Mouse (Mus musculus) CH12.LX (cell line): ENCODE measurements around the gene Samd4. TPM values are rescaled to one million over a fixed set of nuclear protein-coding genes. Genes with fewer than 3 reads are reported as not detected.

Experiments
- DNase-seq: peaks from one replicate; pipeline ENCODE4 v3.0.0-alpha.2; 2013; ENCODE audit errors: extremely low read depth
- H3K27ac ChIP-seq: 2 replicates; pipeline ENCODE4 v1.5.1; 2012; ENCODE audit warnings: low read depth, mild to moderate bottlenecking, control low read depth, moderate library complexity; ENCODE audit not compliant: insufficient read depth
- H3K27me3 ChIP-seq: replicated peaks from 2 replicates; pipeline ENCODE3; 2012; ENCODE audit warnings: inconsistent platforms
- H3K36me3 ChIP-seq, 2 experiments: replicated peaks in 1 of 2; 2 replicates each; pipeline versions ENCODE3 to v1.6.1; 2012; ENCODE audit warnings: inconsistent platforms in 1 of 2, low read length in 1 of 2, mild to moderate bottlenecking in 1 of 2, mixed read lengths in 1 of 2, moderate library complexity in 1 of 2; ENCODE audit not compliant: control insufficient read depth in 1 of 2, insufficient read depth in 1 of 2
- H3K4me1 ChIP-seq, 2 experiments: 2 replicates each; pipeline ENCODE4 v1.6.1; 2012; ENCODE audit warnings: inconsistent platforms in 1 of 2, moderate library complexity in 1 of 2; ENCODE audit not compliant: insufficient read depth in 2 of 2, control insufficient read depth in 1 of 2
- H3K4me2 ChIP-seq: 2 replicates; pipeline ENCODE4 v1.6.1; 2012; ENCODE audit warnings: low read depth, mild to moderate bottlenecking, control low read depth; ENCODE audit not compliant: poor library complexity, insufficient read depth, severe bottlenecking
- H3K4me3 ChIP-seq, 3 experiments: fragments of 150-350 bp in 1 of 3; sonication (generic) in 1 of 3; replicated peaks in 1 of 3; 2 replicates each; pipeline versions ENCODE3 to v1.5.1; 2011 to 2012; ENCODE audit warnings: low read depth in 2 of 3, low read length in 2 of 3, mild to moderate bottlenecking in 2 of 3, moderate library complexity in 2 of 3, control low read depth in 1 of 3, improper control_type of control experiment in 1 of 3, inconsistent platforms in 1 of 3, mixed read lengths in 1 of 3; ENCODE audit not compliant: poor library complexity in 1 of 3
- H3K79me2 ChIP-seq: replicated peaks from 2 replicates; pipeline ENCODE4 v1.6.1; 2012; ENCODE audit warnings: mild to moderate bottlenecking, moderate library complexity; ENCODE audit not compliant: control insufficient read depth, poor library complexity, insufficient read depth, severe bottlenecking; ENCODE audit errors: extremely low read depth
- H3K9ac ChIP-seq: 2 replicates; pipeline ENCODE4 v1.6.1; 2012; ENCODE audit warnings: low read depth, mild to moderate bottlenecking, control low read depth, moderate library complexity; ENCODE audit not compliant: insufficient read depth
- H3K9me3 ChIP-seq: replicated peaks from 2 replicates; pipeline ENCODE3; 2012; ENCODE audit warnings: low read length, inconsistent platforms, mixed read lengths
- BHLHE40 ChIP-seq: IDR thresholded peaks from 2 replicates; pipeline ENCODE4 v1.6.1; 2011; ENCODE audit warnings: mild to moderate bottlenecking, low read depth, low read length, improper control_type of control experiment
- CHD2 ChIP-seq: IDR thresholded peaks from 2 replicates; pipeline ENCODE4 v1.6.1; 2011; ENCODE audit warnings: low read length, improper control_type of control experiment
- CTCF ChIP-seq, 2 experiments: IDR thresholded peaks in 1 of 2; conservative IDR thresholded peaks in 1 of 2; 2 replicates each; pipeline ENCODE4 v1.5.1; 2011 to 2012; ENCODE audit warnings: low read depth in 2 of 2, low read length in 2 of 2, improper control_type of control experiment in 1 of 2, inconsistent platforms in 1 of 2, mild to moderate bottlenecking in 1 of 2, moderate library complexity in 1 of 2
- E2F4 ChIP-seq: IDR thresholded peaks from 2 replicates; pipeline ENCODE4 v1.6.1; 2011; ENCODE audit warnings: low read depth, low read length, improper control_type of control experiment; ENCODE audit not compliant: insufficient replicate concordance
- ELF1 ChIP-seq: IDR thresholded peaks from 2 replicates; pipeline ENCODE4 v1.6.1; 2014; ENCODE audit warnings: low read depth, mild to moderate bottlenecking, inconsistent platforms, low read length, improper control_type of control experiment
- ETS1 ChIP-seq: conservative IDR thresholded peaks from 2 replicates; pipeline ENCODE4 v1.6.1; 2012; ENCODE audit warnings: low read depth, mild to moderate bottlenecking, inconsistent platforms, low read length, improper control_type of control experiment, moderate library complexity
- JUN ChIP-seq: IDR thresholded peaks from 2 replicates; pipeline ENCODE4 v1.6.1; 2011; ENCODE audit warnings: low read depth, mild to moderate bottlenecking, low read length, improper control_type of control experiment, moderate library complexity; ENCODE audit not compliant: insufficient read depth
- JUND ChIP-seq: conservative IDR thresholded peaks from 2 replicates; pipeline ENCODE4 v1.6.1; 2011; ENCODE audit warnings: low read depth, low read length, improper control_type of control experiment
- KAT2A ChIP-seq: IDR thresholded peaks from 2 replicates; pipeline ENCODE4 v1.6.1; 2012; ENCODE audit warnings: low read length, improper control_type of control experiment, inconsistent platforms; ENCODE audit not compliant: insufficient replicate concordance
- MAX ChIP-seq: IDR thresholded peaks from 2 replicates; pipeline ENCODE4 v1.6.1; 2011; ENCODE audit warnings: low read length, improper control_type of control experiment
- MEF2A ChIP-seq: IDR thresholded peaks from 2 replicates; pipeline ENCODE4 v1.6.1; 2014; ENCODE audit warnings: low read depth, mild to moderate bottlenecking, inconsistent platforms, low read length, improper control_type of control experiment, borderline replicate concordance
- MXI1 ChIP-seq: IDR thresholded peaks from 2 replicates; pipeline ENCODE4 v1.6.1; 2011; ENCODE audit warnings: mild to moderate bottlenecking, low read depth, low read length, improper control_type of control experiment
- PAX5 ChIP-seq: IDR thresholded peaks from 2 replicates; pipeline ENCODE4 v1.6.1; 2012; ENCODE audit warnings: low read length, inconsistent platforms, mixed read lengths
- POLR2A ChIP-seq: IDR thresholded peaks from 2 replicates; pipeline ENCODE4 v1.6.1; 2011; ENCODE audit warnings: low read depth, mild to moderate bottlenecking, improper control_type of control experiment, low read length
- POLR2AphosphoS2 ChIP-seq: IDR thresholded peaks from 2 replicates; pipeline ENCODE4 v1.6.1; 2011; ENCODE audit warnings: low read depth, low read length, improper control_type of control experiment
- RAD21 ChIP-seq: IDR thresholded peaks from 2 replicates; pipeline ENCODE4 v1.6.1; 2011; ENCODE audit warnings: low read depth, mild to moderate bottlenecking, low read length, improper control_type of control experiment, moderate library complexity
- RCOR1 ChIP-seq: conservative IDR thresholded peaks from 2 replicates; pipeline ENCODE4 v1.6.1; 2012; ENCODE audit warnings: low read depth, mild to moderate bottlenecking, inconsistent platforms, low read length, improper control_type of control experiment
- TBP ChIP-seq: conservative IDR thresholded peaks from 2 replicates; pipeline ENCODE4 v1.6.1; 2011; ENCODE audit warnings: low read depth, low read length, improper control_type of control experiment
- TCF12 ChIP-seq: IDR thresholded peaks from 2 replicates; pipeline ENCODE4 v1.6.1; 2014; ENCODE audit warnings: low read depth, mild to moderate bottlenecking, inconsistent platforms, low read length, improper control_type of control experiment
- UBTF ChIP-seq: IDR thresholded peaks from 2 replicates; pipeline ENCODE4 v1.6.1; 2012; ENCODE audit warnings: low read depth, mild to moderate bottlenecking, inconsistent platforms, low read length, improper control_type of control experiment, moderate library complexity
- USF1 ChIP-seq: IDR thresholded peaks from 2 replicates; pipeline ENCODE4 v1.6.1; 2014; ENCODE audit warnings: low read depth, mild to moderate bottlenecking, inconsistent platforms, low read length, improper control_type of control experiment
- ZKSCAN1 ChIP-seq: IDR thresholded peaks from 2 replicates; pipeline ENCODE4 v1.6.1; 2012; ENCODE audit warnings: low read depth, inconsistent platforms, low read length, improper control_type of control experiment, borderline replicate concordance
- dilution Hi-C: fragments of 300-500 bp; cut with MboI; formaldehyde crosslinking; loops from 2 replicates; pipeline ENCODE4 v1.14.3; 2020; ENCODE audit warnings: low sequenced_read_pairs; ENCODE audit not compliant: extremely low pct_unique_long_range_greater_than_20kb, extremely low pct_ligation_motif_present
- in situ Hi-C: fragments of 300-500 bp; cut with MboI; formaldehyde crosslinking; loops from 3 replicates; pipeline ENCODE4 v1.14.3; 2019; ENCODE audit warnings: low sequenced_read_pairs, low pct_ligation_motif_present, low pct_unique_long_range_greater_than_20kb, mixed read lengths
- polyA plus RNA-seq: library from polyadenylated mRNA; unstranded; fragments of >175 nt; gene quantifications from 2 replicates; pipeline ENCODE4 v1.2.1, GENCODE M21; 2012; ENCODE audit warnings: low read depth; ENCODE audit not compliant: insufficient read length
- total RNA-seq, 2 experiments: library from RNA; depleted of rRNA; stranded (reverse); fragments of 300-350 nt in 1 of 2; fragments of >200 nt in 1 of 2; gene quantifications; 2 replicates each; pipeline ENCODE4 v1.2.3; 2012 to 2014

Samd4 gene
- total and polyA plus RNA-seq, 3 experiments: 0.64 to 4.6 (median 1.5) TPM

DNA sequence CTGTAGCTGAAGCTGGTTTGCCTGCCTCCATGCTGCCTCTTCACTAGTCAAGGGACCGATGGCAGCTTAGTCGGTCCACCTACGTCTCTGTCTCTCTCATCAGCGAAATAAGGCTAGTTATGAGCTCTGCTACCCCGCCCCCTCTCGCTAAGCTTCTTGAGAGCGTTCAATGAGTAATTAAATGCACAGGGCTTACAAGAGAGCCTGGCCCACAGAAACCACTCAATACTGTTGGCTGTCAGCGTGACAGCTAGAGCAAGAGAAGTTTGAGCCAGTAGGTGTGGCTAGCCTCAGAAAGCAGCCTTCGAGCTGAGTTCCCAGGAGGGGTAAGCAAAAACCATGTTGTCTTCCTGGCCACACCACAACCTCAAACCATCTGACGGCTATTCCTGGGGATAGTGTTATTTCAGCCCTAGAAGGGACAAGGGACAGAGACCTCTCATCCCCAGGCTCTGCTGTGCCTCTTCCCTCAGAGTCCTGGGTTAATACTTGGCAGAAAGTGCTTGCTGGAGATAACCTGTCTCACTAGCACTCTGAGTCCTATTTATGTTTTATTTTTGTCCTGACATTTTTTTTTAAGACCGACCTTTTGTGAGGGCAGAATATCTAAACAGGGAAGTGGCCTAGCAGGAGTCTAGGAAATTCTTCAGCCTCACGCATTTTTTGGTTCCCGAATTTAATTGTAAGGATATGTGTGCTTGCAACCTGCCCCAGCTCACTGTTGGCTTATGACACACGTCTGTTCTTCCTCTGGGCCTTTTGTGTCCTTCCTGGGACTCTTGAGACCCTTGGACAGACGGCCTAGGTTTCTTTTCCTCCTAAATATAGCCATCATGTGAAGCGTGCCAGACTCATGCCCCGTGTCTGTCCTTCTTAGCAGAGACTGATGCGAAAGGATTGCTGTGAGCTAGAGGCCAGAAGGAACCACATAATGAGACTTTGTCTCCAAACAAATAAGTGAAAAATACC lies 128.8 kb downstream of the Samd4 start:
- dilution Hi-C loops (no loop called here), in situ Hi-C loops (no loop called here)
- Histone ChIP-seq H3K9ac (no peak overlapping the region), H3K9me3 (no peaks in the 10 kb centered on the region), H3K4me2 (no peak overlapping the region), H3K4me3 (no peak overlapping the region), H3K36me3 (no peaks in the 10 kb centered on the region), H3K79me2 (no peaks in the 10 kb centered on the region), H3K27me3 (no peaks in the 10 kb centered on the region), H3K4me1 (peaks cover 0 to 18% of the 10 kb centered on the region in 2 experiments; a peak in 2 of 4 replicates), H3K27ac (no peak overlapping the region)
- no peak for TF ChIP-seq ZKSCAN1
- no peak for TF ChIP-seq CTCF (conservative IDR thresholded peaks at IDR 0.05 in 1 of 2, IDR thresholded peaks at IDR 0.05 in 1 of 2; ENCODE audit: low read depth in 2 of 2, low read length in 2 of 2)
- TF ChIP-seq CHD2: no peak
- TF ChIP-seq ELF1: no peak
- TF ChIP-seq USF1: no peak
- TF ChIP-seq UBTF: no peak
- no peak for TF ChIP-seq JUN
- no peak for TF ChIP-seq TCF12
- no peak for TF ChIP-seq BHLHE40
- no peak for TF ChIP-seq KAT2A
- TF ChIP-seq E2F4: no peak
- TF ChIP-seq MXI1: no peak
- no peak for TF ChIP-seq RCOR1
- no peak for TF ChIP-seq JUND
- no peak for TF ChIP-seq PAX5
- no peak for TF ChIP-seq RAD21
- no peak for TF ChIP-seq POLR2AphosphoS2
- no peak for TF ChIP-seq MAX
- no peak for TF ChIP-seq ETS1
- TF ChIP-seq TBP: no peak
- no peak for DNase-seq

DNA sequence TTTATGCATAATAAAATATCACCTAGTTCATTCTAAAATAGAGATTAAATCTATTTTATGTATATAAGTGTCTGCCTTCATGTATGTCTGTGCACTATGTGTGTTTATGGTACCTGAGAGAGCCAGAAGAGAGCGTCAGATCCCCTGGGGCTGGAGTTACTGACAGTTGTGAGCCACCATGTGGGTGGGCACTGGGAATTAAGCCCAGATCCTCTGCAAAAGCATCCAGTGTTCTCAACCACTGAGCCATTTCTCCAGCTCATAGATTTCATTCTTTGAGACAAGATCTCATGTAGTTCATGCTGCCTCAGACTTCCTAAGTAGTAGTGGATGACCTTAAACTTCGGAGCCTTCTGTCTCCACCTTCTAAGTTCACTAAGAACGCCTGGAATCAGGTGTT lies 133.0 kb downstream of the Samd4 start:
- no peak overlapping the region for H3K4me3 ChIP-seq
- dilution Hi-C loops: no loop called here
- no peaks in the 10 kb centered on the region for H3K79me2 ChIP-seq
- H3K36me3 ChIP-seq: no peaks in the 10 kb centered on the region
- H3K9me3 ChIP-seq: no peaks in the 10 kb centered on the region
- DNase-seq: no peak
- no peaks in the 10 kb centered on the region for H3K27me3 ChIP-seq
- H3K4me2 ChIP-seq: no peak overlapping the region
- TF ChIP-seq TBP: no peak
- no peak for TF ChIP-seq POLR2A
- no peak for TF ChIP-seq TCF12
- no peak for TF ChIP-seq MEF2A
- no peak for TF ChIP-seq ETS1
- no peak for TF ChIP-seq MXI1
- H3K27ac ChIP-seq: no peak overlapping the region
- peaks cover 0 to 9% of the 10 kb centered on the region in 2 experiments; a peak in 2 of 4 replicates for H3K4me1 ChIP-seq
- H3K9ac ChIP-seq: no peak overlapping the region
- in situ Hi-C loops: no loop called here
